Mouse (Mus musculus): ENCODE data around the gene Exd1.
A peak's percentile ranks its signal among the peaks of the same experiment; 100 is the strongest.
"Not testable (repeated sequence)": the region's sequence is repeated elsewhere in the genome, so short reads cannot be mapped to it uniquely, and the experiment has no call there.

The Exd1 gene

GRCm38 (mm10) chr2:119538802-119539201 lies 8.6 kb downstream of the Exd1 start:
- DNase-seq = no peak

GRCm38 (mm10) chr2:119525422-119525821 lies 22.0 kb downstream of the Exd1 start:
- no peak for DNase-seq

- no peak for DNase-seq
Observed at GRCm38 (mm10) chr2:119523836-119524235, 23.6 kb downstream of the Exd1 start.

GRCm38 (mm10) chr2:119520550-119520949 lies 26.9 kb downstream of the Exd1 start:
- no peak for DNase-seq

GRCm38 (mm10) chr2:119516811-119517210 lies 30.6 kb downstream of the Exd1 start:
- DNase-seq = no peak

GRCm38 (mm10) chr2:119514026-119514522 lies 33.4 kb downstream of the Exd1 start:
- DNase-seq = no peak

- no peak for DNase-seq
Observed at GRCm38 (mm10) chr2:119512292-119512691, 35.1 kb downstream of the Exd1 start.

GRCm38 (mm10) chr2:119510856-119511255 lies 36.6 kb downstream of the Exd1 start:
- DNase-seq = no peak

- DNase-seq = not testable (repeated sequence)
Observed at GRCm38 (mm10) chr2:119508518-119508917, 38.9 kb downstream of the Exd1 start.

GRCm38 (mm10) chr2:119507108-119507507 lies 40.3 kb downstream of the Exd1 start:
- DNase-seq = no peak

- DNase-seq = no peak
Observed at GRCm38 (mm10) chr2:119500965-119501652, 46.3 kb downstream of the Exd1 start.

GRCm38 (mm10) chr2:119498859-119499258 lies 48.6 kb downstream of the Exd1 start:
- DNase-seq = no peak

GRCm38 (mm10) chr2:119496082-119496481 lies 51.3 kb downstream of the Exd1 start:
- no peak for DNase-seq

- no peak for DNase-seq
Observed at GRCm38 (mm10) chr2:119491953-119492352, 55.5 kb downstream of the Exd1 start.

GRCm38 (mm10) chr2:119486488-119486887 lies 60.9 kb downstream of the Exd1 start:
- no peak for DNase-seq

GRCm38 (mm10) chr2:119482307-119482706 lies 65.1 kb downstream of the Exd1 start:
- no peak for DNase-seq

GRCm38 (mm10) chr2:119478397-119478749 lies 69.1 kb downstream of the Exd1 start:
- DNase-seq = no peak

- DNase-seq = peak; percentile 99
Observed at GRCm38 (mm10) chr2:119477571-119478396, 69.6 kb downstream of the Exd1 start, which contains the start of gene Ino80. TSS of gene Ino80 (minus strand) at chr2:119477687.

- DNase-seq = peak; percentile 57
Observed at GRCm38 (mm10) chr2:119476621-119477391, 70.6 kb downstream of the Exd1 start.

GRCm38 (mm10) chr2:119476166-119476565 lies 71.3 kb downstream of the Exd1 start:
- no peak for DNase-seq
